Mouse (Mus musculus) heart, embryonic 10.5 days (tissue): ENCODE data around the gene Mall. TPM values are rescaled to one million over a fixed set of nuclear protein-coding genes. Genes with fewer than 3 reads are reported as not detected.

Experiments
- DNase-seq: peaks from one replicate; pipeline ENCODE4 v3.0.0-alpha.2; 2017; ENCODE audit warnings: low spot score
- H3K27ac ChIP-seq: fragments of 300-500 bp; sonication (generic); 2 replicates; pipeline ENCODE4 v1.5.1; 2016; ENCODE audit warnings: mild to moderate bottlenecking
- H3K27me3 ChIP-seq: fragments of 300-500 bp; sonication (generic); 2 replicates; pipeline ENCODE4 v1.6.1; 2016; ENCODE audit warnings: mild to moderate bottlenecking; ENCODE audit not compliant: poor library complexity, insufficient read depth, severe bottlenecking
- H3K36me3 ChIP-seq: fragments of 300-500 bp; sonication (generic); 2 replicates; pipeline ENCODE4 v1.6.1; 2016; ENCODE audit warnings: mild to moderate bottlenecking, moderate library complexity
- H3K4me1 ChIP-seq: fragments of 300-500 bp; sonication (generic); 2 replicates; pipeline ENCODE4 v1.6.1; 2016; ENCODE audit warnings: mild to moderate bottlenecking
- H3K4me3 ChIP-seq: fragments of 300-500 bp; sonication (generic); 2 replicates; pipeline ENCODE4 v1.5.1; 2016; ENCODE audit warnings: mild to moderate bottlenecking, moderate library complexity
- H3K9me3 ChIP-seq: fragments of 300-500 bp; sonication (generic); 2 replicates; pipeline ENCODE4 v1.6.1; 2016; ENCODE audit warnings: mild to moderate bottlenecking, moderate library complexity
- WGBS: fragments of 180-500 bp; shearing (Covaris S2); methylation state at CpG from one replicate; pipeline ENCODE4 v1.1.7; 2016; 5-methylcytosine and 5-hydroxymethylcytosine counted together
- polyA plus RNA-seq: library from polyadenylated mRNA; unstranded; fragments of >200 nt; fragmentation: Nextera tagmentation; extraction: Ambion mirVana; gene quantifications from 2 replicates; pipeline ENCODE4 v1.2.1, GENCODE M21; 2016

The Mall gene
- polyA plus RNA-seq, 1 experiment from 2014 or later, result 2.0 TPM

- Histone ChIP-seq H3K4me1 (peaks cover 5% of the 10 kb centered on the region; the same call in 1 of the 2 replicates), H3K36me3 (no peaks in the 10 kb centered on the region), H3K27ac (no peak overlapping the region), H3K27me3 (no peaks in the 10 kb centered on the region), H3K9me3 (no peaks in the 10 kb centered on the region), H3K4me3 (no peak overlapping the region)
- 77% methylated on average over 1 of the region's 1 CpGs for WGBS
- no peak for DNase-seq
Measured at GRCm38 (mm10) chr2:127749376-127749775, 19.6 kb upstream of the Mall start.

DNA sequence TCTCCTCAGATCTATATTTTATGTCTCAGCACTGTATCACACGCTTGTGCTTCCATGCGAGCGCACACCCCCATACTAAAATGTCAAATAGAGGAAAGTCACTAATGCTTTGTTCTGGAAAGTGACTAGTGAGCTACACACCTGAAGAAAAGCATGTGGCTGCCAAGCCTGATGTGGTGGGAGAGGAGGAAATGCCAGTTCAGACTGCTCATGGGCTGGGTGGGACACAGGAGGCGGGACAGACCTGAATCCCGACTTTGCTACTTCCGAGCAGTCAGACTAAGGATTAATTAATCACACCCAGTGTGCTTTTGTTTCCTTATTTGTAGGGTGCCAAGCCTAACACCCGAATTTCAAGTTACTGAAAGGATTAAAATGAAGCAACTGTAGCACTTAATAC is 18.6 kb upstream of the Mall start:
- WGBS, result 74% methylated on average over 7 of the region's 7 CpGs
- no peaks in the 10 kb centered on the region for H3K27me3 ChIP-seq
- H3K4me1 ChIP-seq, result 0 out of 2 replicates have a peak, but pooled peaks cover 6% of the 10 kb centered on the region

GRCm38 (mm10) chr2:127742637-127743036 is 12.9 kb upstream of the Mall start:
- no peak overlapping the region for H3K4me3 ChIP-seq
- no peak overlapping the region for H3K27ac ChIP-seq
- 77% methylated on average over 3 of the region's 3 CpGs for WGBS
- no peaks in the 10 kb centered on the region for H3K36me3 ChIP-seq
- H3K9me3 ChIP-seq, result no peaks in the 10 kb centered on the region
- no peaks in the 10 kb centered on the region for H3K27me3 ChIP-seq
- H3K4me1 ChIP-seq, result 0 out of 2 replicates have a peak, but pooled peaks cover 6% of the 10 kb centered on the region
- DNase-seq, result no peak

More for the DNA sequence above, 18.6 kb upstream of the Mall start:
- Histone ChIP-seq H3K9me3 (no peaks in the 10 kb centered on the region), H3K36me3 (no peaks in the 10 kb centered on the region), H3K4me3 (no peak overlapping the region), H3K27ac (no peak overlapping the region)
- no peak for DNase-seq

GRCm38 (mm10) chr2:127740756-127741519 is 11.2 kb upstream of the Mall start:
- Histone ChIP-seq H3K36me3 (no peaks in the 10 kb centered on the region), H3K9me3 (no peaks in the 10 kb centered on the region), H3K4me3 (no peak overlapping the region), H3K27me3 (no peaks in the 10 kb centered on the region), H3K27ac (no peak overlapping the region), H3K4me1 (0 out of 2 replicates have a peak, but pooled peaks cover 6% of the 10 kb centered on the region)
- no peak for DNase-seq
- WGBS, result 77% methylated on average over 9 of the region's 9 CpGs

DNA sequence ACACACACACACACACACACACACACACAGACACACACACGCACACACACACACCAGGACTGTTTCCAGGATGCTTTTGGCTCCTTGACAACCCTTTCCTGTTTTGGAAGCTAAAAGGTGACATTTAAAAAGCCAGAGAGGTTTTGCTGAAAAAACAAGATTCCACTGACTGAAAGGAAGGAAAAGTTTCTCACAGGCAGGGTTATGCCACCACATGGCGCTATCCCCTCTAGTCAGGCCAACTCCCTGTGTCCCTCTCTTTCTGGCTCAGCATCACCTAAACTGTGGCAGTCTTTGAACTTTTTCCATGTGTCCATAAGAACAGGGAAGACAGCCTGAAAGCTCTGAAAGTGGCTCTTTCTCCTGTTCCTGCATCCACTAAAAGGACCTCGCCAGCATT is 8.2 kb upstream of the Mall start:
- WGBS, result 72% methylated on average over 3 of the region's 3 CpGs
- Histone ChIP-seq H3K4me3 (no peak overlapping the region), H3K4me1 (no peaks in the 10 kb centered on the region), H3K9me3 (no peaks in the 10 kb centered on the region), H3K27me3 (no peaks in the 10 kb centered on the region), H3K27ac (no peak overlapping the region), H3K36me3 (no peaks in the 10 kb centered on the region)
- no peak for DNase-seq

- Histone ChIP-seq H3K9me3 (no peaks in the 10 kb centered on the region), H3K36me3 (no peaks in the 10 kb centered on the region), H3K27me3 (no peaks in the 10 kb centered on the region), H3K27ac (0 out of 2 replicates have a peak overlapping the region, but pooled peaks have one; percentile 11), H3K4me1 (no peaks in the 10 kb centered on the region), H3K4me3 (no peak overlapping the region)
- WGBS, result 54% methylated on average over 6 of the region's 6 CpGs
- DNase-seq, result no peak
Measured at GRCm38 (mm10) chr2:127736631-127737209, 7.0 kb upstream of the Mall start.

GRCm38 (mm10) chr2:127735512-127736145 is 5.9 kb upstream of the Mall start:
- Histone ChIP-seq H3K4me3 (no peak overlapping the region), H3K4me1 (peaks cover 5% of the 10 kb centered on the region), H3K36me3 (no peaks in the 10 kb centered on the region), H3K27ac (no peak overlapping the region), H3K9me3 (no peaks in the 10 kb centered on the region), H3K27me3 (peaks cover 4% of the 10 kb centered on the region; the same call in 1 of the 2 replicates)
- DNase-seq, result no peak
- 81% methylated on average over 9 of the region's 9 CpGs for WGBS

DNA sequence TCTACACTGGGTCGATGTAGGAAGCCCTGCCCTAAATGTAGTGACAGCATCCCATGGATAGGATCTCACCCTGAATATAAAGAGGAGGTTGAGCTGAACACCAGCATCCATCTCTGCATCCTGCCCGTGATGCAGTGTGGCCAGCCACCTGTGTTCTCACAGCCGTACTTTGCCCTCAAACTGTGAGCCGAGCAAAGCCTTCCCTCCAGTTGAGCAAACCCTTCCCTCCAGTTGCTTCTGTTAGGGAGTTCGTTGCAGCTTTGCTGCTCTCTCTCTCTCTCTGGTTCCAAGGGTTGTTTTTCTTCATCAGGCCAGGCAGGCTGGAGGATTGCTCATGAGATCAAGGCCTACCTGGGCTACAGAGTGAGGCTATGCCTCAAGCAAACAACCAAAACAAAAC is 5.2 kb upstream of the Mall start:
- H3K36me3 ChIP-seq, result no peaks in the 10 kb centered on the region
- H3K9me3 ChIP-seq, result no peaks in the 10 kb centered on the region
- no peak overlapping the region for H3K27ac ChIP-seq
- DNase-seq, result no peak
- H3K27me3 ChIP-seq, result peaks cover 10% of the 10 kb centered on the region
- no peak overlapping the region for H3K4me3 ChIP-seq
- peaks cover 10% of the 10 kb centered on the region for H3K4me1 ChIP-seq
- WGBS, result 75% methylated on average over 5 of the region's 5 CpGs

GRCm38 (mm10) chr2:127730301-127730997 is 717 bp upstream of the Mall start:
- Histone ChIP-seq H3K4me1 (peaks cover 25% of the 10 kb centered on the region), H3K27ac (peak overlapping the region; percentile 44; the same call in 1 of the 2 replicates), H3K27me3 (peaks cover 26% of the 10 kb centered on the region), H3K9me3 (no peaks in the 10 kb centered on the region), H3K4me3 (0 out of 2 replicates have a peak overlapping the region, but pooled peaks have one; percentile 57), H3K36me3 (no peaks in the 10 kb centered on the region)
- WGBS, result 45% methylated on average over 7 of the region's 7 CpGs
- no peak for DNase-seq

- Histone ChIP-seq H3K27me3 (peaks cover 26% of the 10 kb centered on the region), H3K27ac (no peak overlapping the region), H3K4me3 (peak overlapping the region; percentile 57; the same call in 1 of the 2 replicates), H3K36me3 (no peaks in the 10 kb centered on the region), H3K9me3 (no peaks in the 10 kb centered on the region), H3K4me1 (peaks cover 25% of the 10 kb centered on the region)
- 35% methylated on average over 15 of the region's 15 CpGs for WGBS
- DNase-seq, result no peak
Measured at GRCm38 (mm10) chr2:127728661-127729450, 876 bp downstream of the Mall start.

- peaks cover 32% of the 10 kb centered on the region for H3K4me1 ChIP-seq
- H3K27me3 ChIP-seq, result peaks cover 26% of the 10 kb centered on the region
- 71% methylated on average over 6 of the region's 6 CpGs for WGBS
- no peak for DNase-seq
- no peak overlapping the region for H3K27ac ChIP-seq
- H3K36me3 ChIP-seq, result no peaks in the 10 kb centered on the region
- H3K9me3 ChIP-seq, result no peaks in the 10 kb centered on the region
- no peak overlapping the region for H3K4me3 ChIP-seq
Measured at GRCm38 (mm10) chr2:127728146-127728545, 1.6 kb downstream of the Mall start.

DNA sequence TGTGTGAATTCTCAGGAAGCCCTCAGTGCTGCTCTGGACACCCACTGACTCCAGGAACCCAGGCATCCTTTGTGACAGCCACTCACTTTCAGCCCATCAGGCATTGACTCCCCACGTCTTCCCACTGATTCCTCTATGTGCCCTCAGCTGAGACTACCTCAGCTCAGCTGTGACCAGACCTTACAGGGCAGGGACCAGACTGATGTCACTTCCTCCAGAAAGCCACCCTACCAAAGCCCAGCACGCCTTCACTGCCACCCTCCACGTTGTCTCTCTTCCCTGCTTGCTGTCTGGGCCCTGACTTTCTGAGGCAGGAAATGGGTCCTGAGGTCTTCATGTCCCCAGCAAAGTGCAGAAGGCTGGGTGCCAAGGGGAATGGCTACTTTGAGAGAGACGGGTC is 6.5 kb downstream of the Mall start:
- Histone ChIP-seq H3K27me3 (no peaks in the 10 kb centered on the region), H3K27ac (peak overlapping the region; percentile 67), H3K9me3 (no peaks in the 10 kb centered on the region), H3K36me3 (no peaks in the 10 kb centered on the region), H3K4me3 (no peak overlapping the region), H3K4me1 (peaks cover 21% of the 10 kb centered on the region)
- no peak for DNase-seq
- WGBS, result 49% methylated on average over 4 of the region's 4 CpGs
